Mouse (Mus musculus) heart, embryonic 12.5 days (tissue): ENCODE measurements around the gene Slc5a2. TPM values are rescaled to one million over a fixed set of nuclear protein-coding genes. Genes with fewer than 3 reads are reported as not detected.

ENCODE experiments used
- ATAC-seq: fragments of 200-750 bp; cut with Nextera tagmentation; 2 replicates; pipeline ENCODE4 v1.8.0; 2017; ENCODE audit warnings: moderate TSS enrichment, moderate library complexity; ENCODE audit not compliant: insufficient number of reproducible peaks, low FRiP score
- H3K27ac ChIP-seq: fragments of 300-500 bp; sonication (generic); 2 replicates; pipeline ENCODE4 v1.5.1; 2016; ENCODE audit warnings: mild to moderate bottlenecking, moderate library complexity; ENCODE audit not compliant: poor library complexity, severe bottlenecking
- H3K27me3 ChIP-seq: fragments of 300-500 bp; sonication (generic); replicated peaks from 2 replicates; pipeline ENCODE4 v1.6.1; 2016; ENCODE audit warnings: mild to moderate bottlenecking, moderate library complexity
- H3K36me3 ChIP-seq: fragments of 300-500 bp; sonication (generic); 2 replicates; pipeline ENCODE4 v1.6.1; 2016; ENCODE audit warnings: mild to moderate bottlenecking, moderate library complexity
- H3K4me1 ChIP-seq: fragments of 300-500 bp; sonication (generic); replicated peaks from 2 replicates; pipeline ENCODE4 v1.6.1; 2016; ENCODE audit warnings: mild to moderate bottlenecking
- H3K4me2 ChIP-seq: fragments of 300-500 bp; sonication (generic); 2 replicates; pipeline ENCODE4 v1.6.1; 2016; ENCODE audit warnings: mild to moderate bottlenecking, moderate library complexity
- H3K4me3 ChIP-seq: fragments of 300-500 bp; sonication (generic); 2 replicates; pipeline ENCODE4 v1.5.1; 2016; ENCODE audit warnings: mild to moderate bottlenecking
- H3K9ac ChIP-seq: fragments of 300-500 bp; sonication (generic); 2 replicates; pipeline ENCODE4 v1.6.1; 2016; ENCODE audit warnings: mild to moderate bottlenecking, moderate library complexity
- H3K9me3 ChIP-seq: fragments of 300-500 bp; sonication (generic); replicated peaks from 2 replicates; pipeline ENCODE4 v1.6.1; 2016; ENCODE audit warnings: mild to moderate bottlenecking, moderate library complexity
- WGBS: fragments of 180-500 bp; shearing (Covaris S2); methylation state at CpG from one replicate; pipeline ENCODE4 v1.1.7; 2016; 5-methylcytosine and 5-hydroxymethylcytosine counted together
- polyA plus RNA-seq: library from polyadenylated mRNA; unstranded; fragments of >200 nt; fragmentation: Nextera tagmentation; extraction: Ambion mirVana; gene quantifications from 2 replicates; pipeline ENCODE4 v1.2.1, GENCODE M21; 2016

Slc5a2 gene
- polyA plus RNA-seq, 1 experiment from 2014 or later = 0.11 TPM

GRCm38 (mm10) chr7:128302151-128302550 lies 36.7 kb downstream of the Slc5a2 start:
- Histone ChIP-seq H3K36me3 (no peaks in the 10 kb centered on the region), H3K4me2 (no peak overlapping the region), H3K4me1 (peaks cover 10% of the 10 kb centered on the region), H3K27ac (no peak overlapping the region), H3K9me3 (no peaks in the 10 kb centered on the region), H3K4me3 (no peak overlapping the region), H3K27me3 (no peaks in the 10 kb centered on the region; the same call in 1 of the 2 replicates), H3K9ac (no peak overlapping the region)
- no peak for ATAC-seq
- WGBS = 77% methylated on average over 3 of the region's 3 CpGs

GRCm38 (mm10) chr7:128304198-128304597 lies 38.7 kb downstream of the Slc5a2 start:
- Histone ChIP-seq H3K4me3 (no peak overlapping the region), H3K4me1 (0 out of 2 replicates have a peak, but pooled peaks cover 3% of the 10 kb centered on the region), H3K27me3 (no peaks in the 10 kb centered on the region; the same call in 1 of the 2 replicates), H3K9me3 (no peaks in the 10 kb centered on the region), H3K27ac (no peak overlapping the region), H3K9ac (no peak overlapping the region), H3K36me3 (no peaks in the 10 kb centered on the region), H3K4me2 (no peak overlapping the region)
- WGBS = 78% methylated on average over 6 of the region's 6 CpGs
- ATAC-seq = no peak

- H3K4me2 ChIP-seq = no peak overlapping the region
- WGBS = 4% methylated on average over 5 of the region's 5 CpGs
- H3K9me3 ChIP-seq = no peaks in the 10 kb centered on the region
- H3K9ac ChIP-seq = no peak overlapping the region
- no peak overlapping the region for H3K27ac ChIP-seq
- no peak overlapping the region for H3K4me3 ChIP-seq
- H3K27me3 ChIP-seq = no peaks in the 10 kb centered on the region; the same call in 1 of the 2 replicates
- no peaks in the 10 kb centered on the region for H3K36me3 ChIP-seq
- peaks cover 9% of the 10 kb centered on the region for H3K4me1 ChIP-seq
- ATAC-seq = no peak
These were observed 39.5 kb downstream of the Slc5a2 start for GRCm38 (mm10) chr7:128304907-128305306.

GRCm38 (mm10) chr7:128307851-128308250 lies 42.4 kb downstream of the Slc5a2 start:
- no peak overlapping the region for H3K9ac ChIP-seq
- H3K4me3 ChIP-seq = no peak overlapping the region
- H3K27me3 ChIP-seq = no peaks in the 10 kb centered on the region
- peaks cover 14% of the 10 kb centered on the region for H3K4me1 ChIP-seq
- no peak overlapping the region for H3K27ac ChIP-seq
- H3K4me2 ChIP-seq = no peak overlapping the region
- no peak for ATAC-seq
- H3K36me3 ChIP-seq = no peaks in the 10 kb centered on the region
- no peaks in the 10 kb centered on the region for H3K9me3 ChIP-seq

- Histone ChIP-seq H3K4me2 (no peak overlapping the region), H3K4me1 (peaks cover 14% of the 10 kb centered on the region), H3K27ac (no peak overlapping the region), H3K36me3 (no peaks in the 10 kb centered on the region), H3K4me3 (no peak overlapping the region), H3K27me3 (no peaks in the 10 kb centered on the region), H3K9ac (no peak overlapping the region), H3K9me3 (no peaks in the 10 kb centered on the region)
- ATAC-seq = no peak
- 67% methylated on average over 3 of the region's 3 CpGs for WGBS
These were observed 43.8 kb downstream of the Slc5a2 start for GRCm38 (mm10) chr7:128309216-128309615.

GRCm38 (mm10) chr7:128309776-128310175 lies 44.3 kb downstream of the Slc5a2 start:
- WGBS = 48% methylated on average over 1 of the region's 1 CpGs

GRCm38 (mm10) chr7:128310229-128310688 lies 44.8 kb downstream of the Slc5a2 start:
- no peak overlapping the region for H3K9ac ChIP-seq
- H3K4me3 ChIP-seq = no peak overlapping the region
- no peak overlapping the region for H3K27ac ChIP-seq
- peaks cover 14% of the 10 kb centered on the region for H3K4me1 ChIP-seq
- no peak for ATAC-seq
- no peaks in the 10 kb centered on the region for H3K27me3 ChIP-seq
- no peaks in the 10 kb centered on the region for H3K36me3 ChIP-seq
- H3K4me2 ChIP-seq = no peak overlapping the region
- H3K9me3 ChIP-seq = no peaks in the 10 kb centered on the region
- 13% methylated on average over 8 of the region's 8 CpGs for WGBS

More at GRCm38 (mm10) chr7:128309776-128310175, 44.3 kb downstream of the Slc5a2 start:
- no peaks in the 10 kb centered on the region for H3K36me3 ChIP-seq
- H3K27me3 ChIP-seq = no peaks in the 10 kb centered on the region
- H3K9ac ChIP-seq = no peak overlapping the region
- H3K9me3 ChIP-seq = no peaks in the 10 kb centered on the region
- no peak for ATAC-seq
- no peak overlapping the region for H3K27ac ChIP-seq
- H3K4me1 ChIP-seq = peaks cover 14% of the 10 kb centered on the region
- no peak overlapping the region for H3K4me3 ChIP-seq
- H3K4me2 ChIP-seq = no peak overlapping the region

- WGBS = 58% methylated on average over 3 of the region's 3 CpGs
- Histone ChIP-seq H3K27ac (no peak overlapping the region), H3K4me2 (no peak overlapping the region), H3K4me1 (peaks cover 14% of the 10 kb centered on the region), H3K9ac (no peak overlapping the region), H3K36me3 (no peaks in the 10 kb centered on the region), H3K9me3 (no peaks in the 10 kb centered on the region), H3K27me3 (no peaks in the 10 kb centered on the region), H3K4me3 (no peak overlapping the region)
- ATAC-seq = no peak
These were observed 45.8 kb downstream of the Slc5a2 start for GRCm38 (mm10) chr7:128311263-128311662.

- Histone ChIP-seq H3K36me3 (no peaks in the 10 kb centered on the region), H3K4me2 (no peak overlapping the region), H3K4me3 (no peak overlapping the region), H3K4me1 (peaks cover 14% of the 10 kb centered on the region), H3K27ac (no peak overlapping the region), H3K9ac (no peak overlapping the region), H3K9me3 (no peaks in the 10 kb centered on the region), H3K27me3 (no peaks in the 10 kb centered on the region)
- 70% methylated on average over 8 of the region's 8 CpGs for WGBS
- no peak for ATAC-seq
These were observed 46.4 kb downstream of the Slc5a2 start for GRCm38 (mm10) chr7:128311811-128312210.

GRCm38 (mm10) chr7:128312375-128313059 lies 47.1 kb downstream of the Slc5a2 start:
- WGBS = 78% methylated on average over 13 of the region's 13 CpGs
- Histone ChIP-seq H3K27ac (no peak overlapping the region), H3K9ac (no peak overlapping the region), H3K4me2 (no peak overlapping the region), H3K4me1 (peaks cover 14% of the 10 kb centered on the region), H3K4me3 (no peak overlapping the region), H3K27me3 (no peaks in the 10 kb centered on the region), H3K9me3 (no peaks in the 10 kb centered on the region), H3K36me3 (no peaks in the 10 kb centered on the region)
- no peak for ATAC-seq

GRCm38 (mm10) chr7:128313601-128314000 lies 48.1 kb downstream of the Slc5a2 start:
- Histone ChIP-seq H3K9ac (no peak overlapping the region), H3K36me3 (no peaks in the 10 kb centered on the region), H3K4me1 (peaks cover 14% of the 10 kb centered on the region), H3K4me2 (no peak overlapping the region), H3K9me3 (no peaks in the 10 kb centered on the region), H3K27me3 (no peaks in the 10 kb centered on the region), H3K4me3 (no peak overlapping the region), H3K27ac (no peak overlapping the region)
- no peak for ATAC-seq
- WGBS = 75% methylated on average over 2 of the region's 2 CpGs

- H3K4me3 ChIP-seq = no peak overlapping the region
- 61% methylated on average over 7 of the region's 7 CpGs for WGBS
- no peak overlapping the region for H3K4me2 ChIP-seq
- H3K36me3 ChIP-seq = no peaks in the 10 kb centered on the region
- no peaks in the 10 kb centered on the region for H3K27me3 ChIP-seq
- no peak overlapping the region for H3K9ac ChIP-seq
- H3K4me1 ChIP-seq = peaks cover 17% of the 10 kb centered on the region
- no peaks in the 10 kb centered on the region for H3K9me3 ChIP-seq
- no peak overlapping the region for H3K27ac ChIP-seq
- no peak for ATAC-seq
These were observed 49.0 kb downstream of the Slc5a2 start for GRCm38 (mm10) chr7:128314491-128314890.
